Mouse (Mus musculus): ENCODE measurements around the gene Fer. TPM values are rescaled to one million over a fixed set of nuclear protein-coding genes. Genes with fewer than 3 reads are reported as not detected.

Fer gene
- polyA plus RNA-seq, 1 experiment: 0.56 TPM

DNA sequence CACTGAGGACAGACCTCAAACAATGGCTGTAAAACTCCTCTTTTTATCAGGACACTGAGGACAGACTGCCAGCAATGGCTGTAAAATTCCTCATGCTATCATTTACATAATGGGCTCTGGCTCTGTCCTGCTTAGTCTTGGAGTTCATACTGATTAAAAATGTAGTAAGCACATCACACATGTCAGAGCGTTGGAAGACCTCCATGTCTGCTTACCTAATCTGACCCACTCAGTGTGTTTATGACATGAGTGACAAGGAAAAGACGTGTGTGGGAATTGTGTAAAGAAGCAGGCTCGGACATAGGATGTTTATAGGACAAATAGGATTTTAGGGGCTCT, 237.3 kb downstream of the Fer start:
- Histone ChIP-seq H3K27ac (ENCODE audit: insufficient read depth, low read length) (no peak overlapping the region), H3K4me3 (ENCODE audit: extremely low read depth, insufficient read depth, insufficient read length) (no peak overlapping the region), H3K27me3 (ENCODE audit: control insufficient read depth, insufficient read depth, low read length) (no peaks in the 10 kb centered on the region), H3K36me3 (ENCODE audit: control insufficient read depth, insufficient read depth, low read length) (no peaks in the 10 kb centered on the region), H3K4me1 (ENCODE audit: control insufficient read depth, insufficient read depth, insufficient read length) (no peaks in the 10 kb centered on the region)
- TF ChIP-seq POLR2A (IDR thresholded peaks at IDR 0.05; ENCODE audit: low read depth, low read length) (no peak), CTCF (IDR thresholded peaks at IDR 0.05; ENCODE audit: extremely low read depth, insufficient read depth, insufficient read length, insufficient replicate concordance) (no peak)
- no peak for DNase-seq (ENCODE audit: low read depth in 1 of 2, low spot score in 2 of 2)
- 85% methylated on average over 3 of the region's 3 CpGs for WGBS

DNA sequence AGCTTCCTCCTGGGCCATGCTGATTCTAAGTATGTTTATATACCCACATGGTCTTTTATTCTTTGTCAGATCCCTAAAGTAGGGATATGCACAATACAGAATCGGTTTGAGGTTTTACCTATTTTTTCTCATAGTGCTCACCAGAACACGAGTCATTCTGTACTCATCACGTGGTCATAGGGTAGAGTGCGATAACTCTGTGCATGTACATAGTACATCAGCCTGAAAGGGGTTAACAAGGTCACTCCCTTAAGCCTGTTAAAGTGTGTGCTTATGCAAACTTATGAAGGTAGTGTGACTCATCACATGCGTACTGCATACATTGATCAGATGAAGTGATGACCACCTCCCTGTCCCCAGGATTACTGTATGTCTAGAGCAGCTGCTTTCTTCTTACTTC, 245.9 kb downstream of the Fer start:
- no peaks in the 10 kb centered on the region for H3K27me3 ChIP-seq (ENCODE audit: control insufficient read depth, insufficient read depth, low read length)
- no peak overlapping the region for H3K27ac ChIP-seq (ENCODE audit: insufficient read depth, low read length)
- H3K4me3 ChIP-seq (ENCODE audit: extremely low read depth, insufficient read depth, insufficient read length): no peak overlapping the region
- no peaks in the 10 kb centered on the region for H3K4me1 ChIP-seq (ENCODE audit: control insufficient read depth, insufficient read depth, insufficient read length)
- TF ChIP-seq POLR2A (IDR thresholded peaks at IDR 0.05; ENCODE audit: low read depth, low read length) (no peak), CTCF (IDR thresholded peaks at IDR 0.05; ENCODE audit: extremely low read depth, insufficient read depth, insufficient read length, insufficient replicate concordance) (no peak)
- WGBS: 91% methylated on average over 5 of the region's 5 CpGs
- no peak for DNase-seq (ENCODE audit: low read depth in 1 of 2, low spot score in 2 of 2)
- H3K36me3 ChIP-seq (ENCODE audit: control insufficient read depth, insufficient read depth, low read length): no peaks in the 10 kb centered on the region

DNA sequence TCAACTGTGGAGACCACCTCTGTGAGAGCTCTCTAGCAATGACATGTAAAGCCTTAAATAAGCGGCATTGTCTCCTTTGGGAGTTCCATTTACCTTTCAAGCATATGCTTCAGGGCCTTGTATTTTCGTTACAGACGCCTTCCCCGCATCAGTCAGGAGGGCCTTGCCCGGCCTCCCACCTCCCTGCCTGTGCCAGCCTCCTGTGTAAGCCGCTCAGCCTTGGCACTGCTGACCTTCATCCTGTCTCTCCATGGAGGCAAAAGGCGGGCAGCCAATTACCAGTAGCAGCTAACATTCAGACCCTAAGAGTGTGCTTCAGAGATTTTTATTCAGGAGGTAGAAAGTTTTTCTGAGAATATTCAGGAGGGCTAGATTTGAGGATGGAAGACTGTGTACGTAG, 247.0 kb downstream of the Fer start:
- no peak overlapping the region for H3K4me3 ChIP-seq (ENCODE audit: extremely low read depth, insufficient read depth, insufficient read length)

DNA sequence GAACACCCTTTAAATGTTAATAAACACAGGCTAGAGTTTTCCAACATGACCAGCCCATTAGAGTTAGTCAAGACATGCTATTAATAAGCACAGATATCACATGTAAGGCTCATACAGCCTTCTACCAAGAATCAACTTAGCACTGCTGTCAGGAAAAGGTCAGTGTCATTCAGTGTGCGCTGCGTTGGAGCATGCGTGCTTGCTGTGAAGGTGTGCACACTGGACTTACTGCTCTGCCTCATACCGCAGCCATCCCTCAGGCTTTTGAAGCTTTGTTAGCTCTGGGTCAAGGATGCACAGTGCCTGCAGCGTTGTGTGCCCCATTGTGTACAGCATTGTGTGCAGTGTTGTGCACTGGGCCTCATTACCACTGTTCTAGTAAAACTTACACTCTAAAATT, 250.8 kb downstream of the Fer start:
- 95% methylated on average over 5 of the region's 5 CpGs for WGBS
- no peaks in the 10 kb centered on the region for H3K36me3 ChIP-seq (ENCODE audit: control insufficient read depth, insufficient read depth, low read length)
- no peak for TF ChIP-seq POLR2A (IDR thresholded peaks at IDR 0.05; ENCODE audit: low read depth, low read length)
- no peak for TF ChIP-seq CTCF (IDR thresholded peaks at IDR 0.05; ENCODE audit: extremely low read depth, insufficient read depth, insufficient read length, insufficient replicate concordance)
- no peaks in the 10 kb centered on the region for H3K27me3 ChIP-seq (ENCODE audit: control insufficient read depth, insufficient read depth, low read length)
- no peaks in the 10 kb centered on the region for H3K4me1 ChIP-seq (ENCODE audit: control insufficient read depth, insufficient read depth, insufficient read length)
- no peak for DNase-seq (ENCODE audit: low read depth in 1 of 2, low spot score in 2 of 2)
- no peak overlapping the region for H3K27ac ChIP-seq (ENCODE audit: insufficient read depth, low read length)
- H3K4me3 ChIP-seq (ENCODE audit: extremely low read depth, insufficient read depth, insufficient read length): no peak overlapping the region

More for the DNA sequence above, 247.0 kb downstream of the Fer start:
- Histone ChIP-seq H3K4me1 (ENCODE audit: control insufficient read depth, insufficient read depth, insufficient read length) (no peaks in the 10 kb centered on the region), H3K27ac (ENCODE audit: insufficient read depth, low read length) (no peak overlapping the region), H3K27me3 (ENCODE audit: control insufficient read depth, insufficient read depth, low read length) (no peaks in the 10 kb centered on the region), H3K36me3 (ENCODE audit: control insufficient read depth, insufficient read depth, low read length) (no peaks in the 10 kb centered on the region)
- DNase-seq (ENCODE audit: low read depth in 1 of 2, low spot score in 2 of 2): no peak
- no peak for TF ChIP-seq POLR2A (IDR thresholded peaks at IDR 0.05; ENCODE audit: low read depth, low read length)
- no peak for TF ChIP-seq CTCF (IDR thresholded peaks at IDR 0.05; ENCODE audit: extremely low read depth, insufficient read depth, insufficient read length, insufficient replicate concordance)
- 93% methylated on average over 8 of the region's 8 CpGs for WGBS

DNA sequence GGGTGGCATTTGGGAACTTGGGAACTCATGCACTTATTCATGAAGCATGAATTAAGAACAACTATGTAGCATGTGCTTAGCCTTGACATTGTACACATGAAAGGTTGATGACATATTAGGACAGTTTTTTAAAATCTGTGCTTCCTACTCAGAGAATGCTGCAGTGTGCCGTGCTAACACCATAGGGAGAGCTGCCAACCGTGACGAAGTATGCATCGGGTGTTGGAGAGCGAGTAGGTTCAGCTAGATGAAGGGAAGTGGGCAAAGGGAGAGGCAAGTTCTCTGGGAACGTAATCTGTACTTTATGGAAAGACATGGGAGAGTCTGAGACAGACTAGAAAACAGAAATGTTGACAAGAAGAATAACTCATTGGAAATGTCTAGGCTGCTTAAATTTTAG, 253.9 kb downstream of the Fer start:
- 89% methylated on average over 6 of the region's 6 CpGs for WGBS
- Histone ChIP-seq H3K27me3 (ENCODE audit: control insufficient read depth, insufficient read depth, low read length) (no peaks in the 10 kb centered on the region), H3K4me3 (ENCODE audit: extremely low read depth, insufficient read depth, insufficient read length) (no peak overlapping the region), H3K27ac (ENCODE audit: insufficient read depth, low read length) (no peak overlapping the region), H3K36me3 (ENCODE audit: control insufficient read depth, insufficient read depth, low read length) (no peaks in the 10 kb centered on the region), H3K4me1 (ENCODE audit: control insufficient read depth, insufficient read depth, insufficient read length) (no peaks in the 10 kb centered on the region)
- TF ChIP-seq POLR2A (IDR thresholded peaks at IDR 0.05; ENCODE audit: low read depth, low read length): no peak
- TF ChIP-seq CTCF (IDR thresholded peaks at IDR 0.05; ENCODE audit: extremely low read depth, insufficient read depth, insufficient read length, insufficient replicate concordance): no peak
- DNase-seq (ENCODE audit: low read depth in 1 of 2, low spot score in 2 of 2): no peak

DNA sequence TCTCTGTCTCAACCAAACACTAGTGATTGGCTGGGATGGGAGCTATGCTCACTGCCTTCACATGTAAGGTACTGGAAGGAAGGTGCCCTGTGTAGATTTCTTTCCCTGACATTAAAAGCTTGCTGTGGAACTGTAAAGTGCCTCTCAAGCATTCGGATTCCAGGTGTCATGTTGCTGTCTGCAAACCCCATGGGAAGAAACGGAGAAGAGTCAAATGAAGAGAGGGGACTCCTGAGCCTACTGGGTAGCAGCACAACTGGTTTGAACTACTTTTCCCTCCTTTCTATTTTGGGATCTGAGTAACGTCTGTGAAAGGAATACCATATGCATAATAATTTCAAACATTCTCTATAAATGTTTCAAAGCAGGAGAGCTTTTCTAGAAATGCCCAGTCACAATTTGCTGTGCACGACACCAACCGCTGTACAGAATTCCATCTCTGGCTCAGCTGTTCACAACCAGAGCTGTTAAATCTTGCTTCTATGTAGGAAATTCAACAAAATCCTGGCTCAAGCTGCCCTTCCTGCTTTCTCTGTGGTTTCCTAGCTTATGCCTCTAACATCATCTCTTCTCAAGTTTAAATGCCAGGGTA, 256.9 kb downstream of the Fer start:
- Histone ChIP-seq H3K4me3 (ENCODE audit: extremely low read depth, insufficient read depth, insufficient read length) (no peak overlapping the region), H3K27ac (ENCODE audit: insufficient read depth, low read length) (no peak overlapping the region), H3K27me3 (ENCODE audit: control insufficient read depth, insufficient read depth, low read length) (no peaks in the 10 kb centered on the region), H3K36me3 (ENCODE audit: control insufficient read depth, insufficient read depth, low read length) (no peaks in the 10 kb centered on the region), H3K4me1 (ENCODE audit: control insufficient read depth, insufficient read depth, insufficient read length) (no peaks in the 10 kb centered on the region)
- TF ChIP-seq CTCF (IDR thresholded peaks at IDR 0.05; ENCODE audit: extremely low read depth, insufficient read depth, insufficient read length, insufficient replicate concordance) (no peak), POLR2A (IDR thresholded peaks at IDR 0.05; ENCODE audit: low read depth, low read length) (no peak)
- DNase-seq (ENCODE audit: low read depth in 1 of 2, low spot score in 2 of 2): no peak
- WGBS: 83% methylated on average over 5 of the region's 5 CpGs

DNA sequence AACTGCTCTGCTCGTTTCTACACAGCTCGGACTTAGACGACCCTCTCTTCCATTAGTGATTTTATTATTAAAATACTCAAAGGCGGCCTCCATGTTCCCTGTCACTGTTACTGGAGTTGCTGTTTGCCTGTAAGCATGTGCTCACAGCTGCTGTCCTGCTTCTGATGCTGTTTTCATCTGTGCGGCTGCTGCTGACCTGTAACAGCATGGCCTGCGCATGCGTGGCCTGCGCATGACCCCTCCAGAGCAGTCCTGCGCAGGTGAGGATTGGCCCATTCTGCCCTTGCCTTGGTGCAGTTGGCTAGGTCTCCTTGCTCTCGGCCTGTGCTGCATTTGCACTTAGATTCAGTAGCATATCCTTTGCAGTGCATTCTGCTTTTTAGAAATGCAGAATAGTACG, 259.7 kb downstream of the Fer start:
- H3K27me3 ChIP-seq (ENCODE audit: control insufficient read depth, insufficient read depth, low read length): no peaks in the 10 kb centered on the region
- no peak overlapping the region for H3K4me3 ChIP-seq (ENCODE audit: extremely low read depth, insufficient read depth, insufficient read length)
- 93% methylated on average over 11 of the region's 11 CpGs for WGBS
- no peak for DNase-seq (ENCODE audit: low read depth in 1 of 2, low spot score in 2 of 2)
- no peaks in the 10 kb centered on the region for H3K4me1 ChIP-seq (ENCODE audit: control insufficient read depth, insufficient read depth, insufficient read length)
- H3K36me3 ChIP-seq (ENCODE audit: control insufficient read depth, insufficient read depth, low read length): no peaks in the 10 kb centered on the region
- no peak overlapping the region for H3K27ac ChIP-seq (ENCODE audit: insufficient read depth, low read length)
- TF ChIP-seq CTCF (IDR thresholded peaks at IDR 0.05; ENCODE audit: extremely low read depth, insufficient read depth, insufficient read length, insufficient replicate concordance) (no peak), POLR2A (IDR thresholded peaks at IDR 0.05; ENCODE audit: low read depth, low read length) (no peak)

Measured in spleen, adult 2 months (tissue).